Mouse (Mus musculus) liver, embryonic 12.5 days (tissue): ENCODE measurements around the gene Gm45785. TPM values are rescaled to one million over a fixed set of nuclear protein-coding genes. Genes with fewer than 3 reads are reported as not detected.
A peak's percentile ranks its signal among the peaks of the same experiment; 100 is the strongest.

Experiments used
- ATAC-seq: fragments of 200-750 bp; cut with Nextera tagmentation; 2 replicates; pipeline ENCODE4 v1.8.0; 2017; ENCODE audit warnings: moderate number of reproducible peaks, mild to moderate bottlenecking, moderate library complexity
- H3K27ac ChIP-seq: fragments of 300-500 bp; sonication (generic); 2 replicates; pipeline ENCODE4 v1.5.1; 2016; ENCODE audit warnings: mild to moderate bottlenecking
- H3K27me3 ChIP-seq: fragments of 300-500 bp; sonication (generic); replicated peaks from 2 replicates; pipeline ENCODE4 v1.6.1; 2016; ENCODE audit warnings: mild to moderate bottlenecking, moderate library complexity
- H3K36me3 ChIP-seq: fragments of 300-500 bp; sonication (generic); 2 replicates; pipeline ENCODE4 v1.6.1; 2016; ENCODE audit warnings: mild to moderate bottlenecking, moderate library complexity
- H3K4me1 ChIP-seq: fragments of 300-500 bp; sonication (generic); 2 replicates; pipeline ENCODE4 v1.6.1; 2016
- H3K4me2 ChIP-seq: fragments of 300-500 bp; sonication (generic); 2 replicates; pipeline ENCODE4 v1.6.1; 2016; ENCODE audit warnings: mild to moderate bottlenecking, moderate library complexity
- H3K4me3 ChIP-seq: fragments of 300-500 bp; sonication (generic); 2 replicates; pipeline ENCODE4 v1.5.1; 2016; ENCODE audit warnings: mild to moderate bottlenecking, moderate library complexity
- H3K9ac ChIP-seq: fragments of 300-500 bp; sonication (generic); 2 replicates; pipeline ENCODE4 v1.6.1; 2016; ENCODE audit warnings: mild to moderate bottlenecking, moderate library complexity
- H3K9me3 ChIP-seq: fragments of 300-500 bp; sonication (generic); replicated peaks from 2 replicates; pipeline ENCODE4 v1.6.1; 2016; ENCODE audit warnings: mild to moderate bottlenecking, moderate library complexity
- WGBS: fragments of 180-500 bp; shearing (Covaris S2); methylation state at CpG from one replicate; pipeline ENCODE4 v1.1.7; 2016; ENCODE audit not compliant: insufficient replicate concordance; 5-methylcytosine and 5-hydroxymethylcytosine counted together
- polyA plus RNA-seq: library from polyadenylated mRNA; unstranded; fragments of >200 nt; fragmentation: Nextera tagmentation; extraction: Ambion mirVana; gene quantifications from 2 replicates; pipeline ENCODE4 v1.2.1, GENCODE M21; 2016

The Gm45785 gene
- polyA plus RNA-seq, 1 experiment from 2014 or later, result not detected

DNA sequence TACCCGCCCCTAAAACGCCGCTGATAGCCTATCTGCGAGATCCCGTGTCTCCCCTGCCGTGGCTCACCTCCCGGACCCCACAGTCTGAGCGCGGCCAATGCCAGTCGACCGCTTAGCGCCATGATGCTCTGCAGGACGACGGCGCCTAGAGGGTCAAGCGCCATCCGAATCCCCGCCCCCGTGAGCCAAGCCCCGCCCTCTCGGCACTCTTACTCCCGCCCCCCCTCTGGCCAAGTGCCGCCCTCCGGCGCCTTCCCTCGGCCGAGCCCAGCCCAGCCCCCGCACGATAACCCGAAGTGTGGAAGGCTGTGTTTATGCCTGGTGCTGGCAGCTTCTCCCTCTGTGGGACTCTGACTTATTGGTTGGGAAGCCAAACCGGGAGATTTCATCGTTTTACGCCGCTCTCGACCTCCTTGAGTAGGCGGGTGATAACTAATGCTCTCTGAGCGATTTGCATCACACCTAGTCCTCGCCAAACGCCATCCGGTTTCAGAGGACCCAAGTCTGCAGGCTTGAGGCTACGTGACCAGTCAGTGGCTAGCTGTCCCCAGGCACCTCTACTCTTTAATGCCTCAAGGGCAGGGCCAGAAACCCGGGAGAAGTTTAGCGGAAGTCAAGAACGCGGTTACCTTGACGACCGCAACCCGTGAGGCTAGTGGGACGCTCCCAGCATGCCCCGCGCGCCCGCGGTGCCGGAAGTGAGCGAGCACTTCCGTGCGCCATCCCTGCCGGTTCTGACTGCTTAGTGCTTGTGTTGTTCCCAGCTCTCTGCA is 25.8 kb upstream of the Gm45785 start, which contains the start of the genes Psmd13 and Sirt3:
Gene Psmd13 (plus strand): TSS at position 273 of the 773 bp plus-strand sequence.
Gene Sirt3 (minus strand): TSS at position 614 of the 773 bp plus-strand sequence.
- peak within 1 kb of the TSS; percentile 90 for H3K27ac ChIP-seq
- peaks cover 49% of the 10 kb centered on the region for H3K36me3 ChIP-seq
- H3K4me3 ChIP-seq, result peak within 1 kb of the TSS; percentile 99
- under 1% methylated on average over 59 of the region's 59 CpGs for WGBS
- H3K4me2 ChIP-seq, result peak within 1 kb of the TSS; percentile 91
- H3K9me3 ChIP-seq, result no peaks in the 10 kb centered on the region
- H3K27me3 ChIP-seq, result no peaks in the 10 kb centered on the region
- H3K4me1 ChIP-seq, result peaks cover 43% of the 10 kb centered on the region
- H3K9ac ChIP-seq, result peak within 1 kb of the TSS; percentile 88
- ATAC-seq, result peak; percentile 92

DNA sequence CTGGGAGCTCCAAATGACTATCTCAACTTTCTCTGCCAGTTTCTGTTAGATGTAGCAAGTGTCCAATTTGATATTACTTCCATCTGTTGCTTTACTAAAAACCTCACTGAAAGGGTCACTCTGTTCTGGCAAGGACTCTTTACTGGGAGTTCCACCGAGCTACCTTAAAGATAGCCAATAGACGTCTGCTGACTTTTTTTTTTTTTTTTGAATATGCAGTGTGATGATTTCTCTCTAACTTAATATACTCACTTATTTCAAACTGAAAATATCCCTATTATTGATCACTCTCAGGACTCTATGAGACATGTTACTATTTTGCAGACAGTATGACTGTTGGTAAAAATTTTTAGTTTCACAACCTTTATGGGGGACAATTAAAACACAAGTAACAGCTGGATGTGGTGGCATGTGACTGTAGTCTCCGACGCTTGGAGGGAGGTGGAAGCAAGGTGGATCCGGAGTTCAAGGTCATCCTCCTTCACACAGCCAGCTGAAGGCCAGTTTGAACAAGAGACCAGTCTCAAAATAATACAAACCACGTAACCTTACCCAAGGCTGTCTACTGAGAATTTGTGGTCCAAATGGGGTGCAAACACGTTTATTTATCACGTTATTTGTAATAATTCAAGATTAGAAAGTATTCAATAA is 24.9 kb upstream of the Gm45785 start:
- Histone ChIP-seq H3K4me3 (peak overlapping the region; percentile 99), H3K27me3 (no peaks in the 10 kb centered on the region), H3K4me2 (peak overlapping the region; percentile 91), H3K9me3 (no peaks in the 10 kb centered on the region), H3K9ac (peak overlapping the region; percentile 88), H3K36me3 (peaks cover 49% of the 10 kb centered on the region), H3K27ac (peak overlapping the region; percentile 90), H3K4me1 (peaks cover 43% of the 10 kb centered on the region)
- ATAC-seq, result no peak
- WGBS, result 8% methylated on average over 8 of the region's 8 CpGs

DNA sequence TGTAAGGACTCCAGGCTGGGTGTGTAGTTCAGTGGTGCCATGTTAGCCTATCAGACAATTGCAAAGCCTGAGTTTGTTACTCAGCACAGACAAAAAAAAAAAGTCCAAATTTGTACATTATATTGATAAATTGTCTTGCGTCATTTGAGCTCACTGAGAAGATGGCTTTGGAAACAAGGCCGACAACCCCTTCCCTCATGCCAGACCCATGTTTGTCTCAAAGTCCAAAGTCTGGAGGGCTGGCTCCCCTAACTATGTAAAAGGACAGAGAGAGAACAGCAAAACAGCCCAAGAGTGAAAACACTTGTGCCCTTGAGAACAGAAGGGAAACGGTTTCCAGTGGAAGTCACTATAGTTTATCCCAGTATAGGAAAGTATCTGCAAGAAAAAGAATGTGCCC is 24.3 kb upstream of the Gm45785 start:
- Histone ChIP-seq H3K9me3 (no peaks in the 10 kb centered on the region), H3K4me1 (peaks cover 43% of the 10 kb centered on the region), H3K9ac (peak overlapping the region; percentile 88), H3K27me3 (no peaks in the 10 kb centered on the region), H3K27ac (peak overlapping the region; percentile 69), H3K4me3 (peak overlapping the region; percentile 99), H3K36me3 (peaks cover 48% of the 10 kb centered on the region), H3K4me2 (peak overlapping the region; percentile 91)
- 71% methylated on average over 3 of the region's 3 CpGs for WGBS
- no peak for ATAC-seq

DNA sequence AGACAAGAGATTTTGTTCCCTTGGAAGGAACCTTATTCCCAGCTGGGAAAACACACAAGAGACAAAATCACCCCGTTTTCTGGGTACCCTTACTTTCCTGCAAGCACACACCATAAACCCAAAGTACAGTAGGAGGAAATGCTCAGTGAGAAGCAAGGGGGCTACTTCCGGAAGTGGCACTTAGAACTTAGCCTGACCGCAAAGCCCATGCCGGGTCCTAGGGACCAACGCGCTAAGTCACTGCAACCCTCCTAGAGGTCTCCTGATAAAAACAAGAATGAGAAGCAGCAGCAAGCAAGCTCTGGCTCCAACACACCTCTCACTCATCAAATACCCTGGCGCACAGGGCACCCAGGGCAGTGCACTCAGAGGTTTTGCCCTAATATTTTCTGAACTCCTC is 23.2 kb upstream of the Gm45785 start:
- Histone ChIP-seq H3K27me3 (no peaks in the 10 kb centered on the region), H3K9me3 (no peaks in the 10 kb centered on the region), H3K36me3 (peaks cover 47% of the 10 kb centered on the region), H3K9ac (no peak overlapping the region), H3K4me1 (peaks cover 46% of the 10 kb centered on the region), H3K27ac (peak overlapping the region; percentile 51; the same call in 1 of the 2 replicates), H3K4me3 (peak overlapping the region; percentile 16; the same call in 1 of the 2 replicates), H3K4me2 (peak overlapping the region; percentile 91)
- no peak for ATAC-seq
- 36% methylated on average over 7 of the region's 7 CpGs for WGBS

DNA sequence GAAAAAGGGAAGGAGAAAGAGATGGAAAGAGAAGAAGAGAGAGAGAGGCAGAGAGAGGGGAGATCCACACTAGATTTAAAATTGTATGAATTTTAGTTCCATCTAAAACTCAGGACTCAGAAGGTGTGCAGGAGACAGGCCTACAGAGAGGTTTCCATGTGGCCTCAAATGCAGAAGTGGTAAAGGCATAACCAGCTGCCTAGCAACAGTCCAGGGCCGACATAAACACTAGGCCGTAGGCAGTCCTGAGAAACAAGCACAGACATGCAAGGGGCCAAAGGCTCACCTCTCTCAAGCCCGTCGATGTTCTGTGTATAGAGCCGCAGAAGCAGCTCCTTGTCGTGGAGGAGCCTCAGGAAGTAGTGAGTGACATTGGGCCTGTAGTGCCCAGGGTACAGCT is 21.2 kb upstream of the Gm45785 start:
- 68% methylated on average over 6 of the region's 6 CpGs for WGBS

DNA sequence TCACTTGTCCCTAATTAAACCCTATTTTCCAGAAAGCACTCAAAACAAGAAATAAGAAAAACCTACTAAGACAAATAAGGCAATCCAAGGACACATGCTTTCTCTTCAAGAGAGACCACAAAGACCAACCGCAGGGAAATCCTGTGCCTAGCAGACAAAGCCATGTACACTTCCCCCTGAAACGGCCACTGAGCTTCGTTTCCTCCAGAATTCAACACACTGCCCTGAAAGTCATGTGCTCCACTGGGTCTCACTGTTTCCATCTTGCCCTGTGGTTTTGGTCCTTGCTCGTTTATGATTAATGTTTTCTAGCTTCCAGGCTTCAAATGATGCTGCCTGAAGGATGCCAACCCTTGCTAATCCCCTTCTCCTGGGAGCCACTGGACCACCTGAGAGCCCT is 18.1 kb upstream of the Gm45785 start:
- Histone ChIP-seq H3K27ac (0 out of 2 replicates have a peak overlapping the region, but pooled peaks have one; percentile 7), H3K4me1 (peaks cover 12% of the 10 kb centered on the region), H3K4me3 (no peak overlapping the region), H3K4me2 (no peak overlapping the region), H3K36me3 (peaks cover 76% of the 10 kb centered on the region), H3K27me3 (no peaks in the 10 kb centered on the region), H3K9me3 (no peaks in the 10 kb centered on the region), H3K9ac (no peak overlapping the region)
- WGBS, result 42% methylated on average over 4 of the region's 4 CpGs
- ATAC-seq, result no peak

More for the DNA sequence above, 21.2 kb upstream of the Gm45785 start:
- ATAC-seq, result no peak
- Histone ChIP-seq H3K27ac (no peak overlapping the region), H3K27me3 (no peaks in the 10 kb centered on the region), H3K9me3 (no peaks in the 10 kb centered on the region), H3K36me3 (peaks cover 50% of the 10 kb centered on the region), H3K4me1 (peaks cover 33% of the 10 kb centered on the region), H3K9ac (no peak overlapping the region), H3K4me2 (no peak overlapping the region), H3K4me3 (no peak overlapping the region)

DNA sequence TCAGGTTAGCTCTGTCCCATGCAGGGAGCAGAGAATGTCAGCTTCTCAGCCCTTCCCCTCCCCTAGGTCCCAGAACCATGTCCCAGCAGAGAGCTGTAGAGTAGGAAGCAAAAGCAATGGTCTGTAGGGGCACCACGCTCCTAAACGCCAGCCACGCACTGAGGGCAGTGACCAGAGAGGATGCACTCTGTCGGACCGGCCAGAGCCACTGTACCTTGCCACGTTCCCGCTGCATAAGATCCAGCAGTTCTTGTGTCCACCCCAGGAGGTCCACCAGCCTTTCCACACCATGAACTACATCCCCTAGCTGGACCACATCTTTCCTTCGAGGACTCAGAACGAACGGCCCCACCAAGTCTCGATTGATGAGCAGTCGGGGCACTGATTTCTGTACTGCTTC is 8.6 kb upstream of the Gm45785 start:
- Histone ChIP-seq H3K4me1 (no peaks in the 10 kb centered on the region), H3K4me3 (no peak overlapping the region), H3K27ac (no peak overlapping the region), H3K9ac (no peak overlapping the region), H3K36me3 (peaks cover 92% of the 10 kb centered on the region), H3K9me3 (no peaks in the 10 kb centered on the region), H3K27me3 (no peaks in the 10 kb centered on the region), H3K4me2 (no peak overlapping the region)
- ATAC-seq, result no peak
- 84% methylated on average over 12 of the region's 12 CpGs for WGBS

DNA sequence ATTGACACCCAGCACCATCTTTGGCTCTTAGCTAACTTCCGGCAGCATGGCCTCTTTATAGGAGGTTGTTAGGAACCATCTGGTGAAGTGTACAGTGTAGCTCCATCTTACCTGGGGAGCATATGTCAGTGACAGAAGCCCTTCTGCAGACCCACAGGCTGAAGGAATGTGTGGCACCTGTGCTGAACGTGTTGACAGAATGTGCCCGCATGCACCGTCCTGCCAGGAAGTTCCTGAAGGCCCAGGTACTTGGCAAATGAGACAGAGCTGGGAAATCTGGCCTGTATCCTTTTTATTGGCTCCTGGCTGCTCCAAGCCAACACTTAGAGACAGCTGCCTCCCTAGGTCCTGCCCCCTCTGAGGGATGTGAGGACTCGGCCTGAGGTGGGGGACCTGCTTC is 4.6 kb upstream of the Gm45785 start:
- no peak overlapping the region for H3K4me2 ChIP-seq
- no peak overlapping the region for H3K9ac ChIP-seq
- H3K9me3 ChIP-seq, result no peaks in the 10 kb centered on the region
- no peak overlapping the region for H3K27ac ChIP-seq
- 82% methylated on average over 5 of the region's 5 CpGs for WGBS
- H3K36me3 ChIP-seq, result peaks cover 76% of the 10 kb centered on the region
- H3K4me3 ChIP-seq, result no peak overlapping the region
- H3K27me3 ChIP-seq, result no peaks in the 10 kb centered on the region
- H3K4me1 ChIP-seq, result peaks cover 22% of the 10 kb centered on the region
- ATAC-seq, result no peak

DNA sequence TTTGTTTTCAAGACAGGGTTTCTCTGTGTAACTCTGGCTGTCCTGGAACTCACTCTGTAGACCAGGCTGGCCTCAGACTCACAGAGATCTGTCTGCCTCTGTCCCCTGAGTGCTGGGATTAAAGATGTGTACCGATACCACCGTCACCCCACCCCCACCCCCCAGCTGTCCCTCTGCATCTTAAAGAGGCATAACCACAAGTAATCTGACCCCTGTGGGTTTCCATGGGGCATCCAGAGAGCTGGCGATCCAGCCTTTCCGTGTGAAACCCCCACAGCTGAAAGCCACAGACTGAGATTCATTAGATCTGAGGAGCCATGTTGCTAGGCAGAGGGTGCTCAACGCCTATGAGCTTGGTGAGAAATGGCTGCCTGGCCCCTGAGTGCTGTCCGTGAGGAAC is 3.9 kb upstream of the Gm45785 start:
- 63% methylated on average over 6 of the region's 6 CpGs for WGBS
- H3K4me2 ChIP-seq, result no peak overlapping the region
- no peak overlapping the region for H3K9ac ChIP-seq
- H3K4me1 ChIP-seq, result peaks cover 28% of the 10 kb centered on the region
- ATAC-seq, result no peak
- no peak overlapping the region for H3K4me3 ChIP-seq
- peaks cover 71% of the 10 kb centered on the region for H3K36me3 ChIP-seq
- H3K27ac ChIP-seq, result no peak overlapping the region
- no peaks in the 10 kb centered on the region for H3K9me3 ChIP-seq
- no peaks in the 10 kb centered on the region for H3K27me3 ChIP-seq

DNA sequence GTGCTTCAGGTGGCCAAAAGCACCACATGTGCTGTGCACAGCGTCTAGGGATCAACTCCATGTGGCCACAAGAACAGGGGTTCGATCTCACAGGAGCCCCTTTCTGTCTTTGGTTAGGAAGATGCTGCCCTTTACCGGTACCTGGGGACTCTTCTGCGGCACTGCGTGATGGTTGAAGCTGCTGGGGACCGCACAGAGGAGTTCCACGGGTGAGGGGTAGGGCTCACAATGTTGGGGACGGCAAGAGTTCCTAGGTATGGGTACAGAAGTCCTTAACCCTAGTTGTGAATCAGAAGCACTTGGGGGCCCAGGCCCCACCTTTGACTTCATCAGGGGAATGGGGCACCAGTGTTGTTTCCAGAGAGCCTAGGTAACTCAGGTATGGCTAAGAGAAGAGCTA is 2.6 kb upstream of the Gm45785 start:
- Histone ChIP-seq H3K4me1 (peaks cover 41% of the 10 kb centered on the region), H3K9ac (peak overlapping the region; percentile 3; the same call in 1 of the 2 replicates), H3K9me3 (no peaks in the 10 kb centered on the region), H3K4me2 (peak overlapping the region; percentile 96), H3K4me3 (peak overlapping the region; percentile 89; the same call in 1 of the 2 replicates), H3K27me3 (no peaks in the 10 kb centered on the region), H3K27ac (no peak overlapping the region), H3K36me3 (peaks cover 71% of the 10 kb centered on the region)
- 89% methylated on average over 8 of the region's 8 CpGs for WGBS
- no peak for ATAC-seq

DNA sequence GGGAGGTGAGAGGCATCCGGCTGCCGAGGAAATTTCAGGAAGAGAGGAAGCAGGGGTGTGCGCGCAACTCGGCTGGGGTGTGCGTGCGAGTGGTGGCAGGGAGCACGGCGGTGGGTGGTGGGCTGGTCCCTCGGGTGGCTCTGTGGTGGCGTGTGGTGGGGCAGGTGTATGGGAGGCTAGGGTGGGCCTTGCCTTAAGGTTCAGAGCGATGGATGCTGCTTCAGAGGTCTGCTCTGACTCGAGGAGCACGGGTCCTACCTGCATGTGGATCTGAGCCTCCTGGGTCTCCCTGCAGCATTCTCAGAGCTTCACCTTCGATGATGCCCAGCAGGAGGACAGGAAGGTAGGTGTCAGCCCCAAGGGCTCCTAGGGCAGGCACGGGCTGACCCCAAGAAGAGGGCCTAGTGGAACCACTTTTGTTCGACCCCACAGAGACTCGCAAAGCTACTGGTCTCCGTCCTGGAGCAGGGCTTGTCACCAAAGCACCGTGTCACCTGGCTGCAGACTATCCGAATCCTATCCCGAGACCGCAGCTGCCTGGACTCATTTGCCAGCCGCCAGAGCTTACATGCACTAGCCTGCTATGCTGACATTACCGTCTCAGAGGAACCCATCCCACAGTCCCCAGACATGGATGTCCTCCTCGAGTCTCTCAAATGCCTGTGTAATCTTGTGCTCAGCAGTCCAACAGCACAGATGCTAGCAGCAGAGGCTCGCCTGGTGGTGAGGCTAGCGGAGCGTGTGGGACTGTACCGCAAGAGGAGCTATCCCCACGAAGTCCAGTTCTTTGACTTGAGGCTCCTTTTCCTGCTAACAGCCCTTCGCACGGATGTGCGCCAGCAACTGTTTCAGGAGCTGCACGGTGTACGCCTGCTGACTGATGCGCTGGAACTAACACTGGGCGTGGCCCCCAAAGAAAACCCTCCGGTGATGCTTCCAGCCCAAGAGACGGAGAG is 1.7 kb upstream of the Gm45785 start, which contains the start of gene Bet1l:
Gene Bet1l (minus strand): TSS at position 28 of the 956 bp plus-strand sequence.
- peak within 1 kb of the TSS; percentile 87 for H3K9ac ChIP-seq
- H3K4me3 ChIP-seq, result peak within 1 kb of the TSS; percentile 89
- peaks cover 71% of the 10 kb centered on the region for H3K36me3 ChIP-seq
- no peaks in the 10 kb centered on the region for H3K9me3 ChIP-seq
- no peaks in the 10 kb centered on the region for H3K27me3 ChIP-seq
- ATAC-seq, result peak; percentile 20
- peak within 1 kb of the TSS; percentile 98 for H3K27ac ChIP-seq
- peaks cover 44% of the 10 kb centered on the region for H3K4me1 ChIP-seq
- WGBS, result 27% methylated on average over 40 of the region's 40 CpGs
- peak within 1 kb of the TSS; percentile 96 for H3K4me2 ChIP-seq
